Mouse (Mus musculus): Measurements from ENCODE around the gene Crispld2. TPM values are rescaled to one million over a fixed set of nuclear protein-coding genes. Genes with fewer than 3 reads are reported as not detected.

Gene Crispld2
- polyA plus RNA-seq, 1 experiment from 2014 or later = 9.2 TPM

DNA sequence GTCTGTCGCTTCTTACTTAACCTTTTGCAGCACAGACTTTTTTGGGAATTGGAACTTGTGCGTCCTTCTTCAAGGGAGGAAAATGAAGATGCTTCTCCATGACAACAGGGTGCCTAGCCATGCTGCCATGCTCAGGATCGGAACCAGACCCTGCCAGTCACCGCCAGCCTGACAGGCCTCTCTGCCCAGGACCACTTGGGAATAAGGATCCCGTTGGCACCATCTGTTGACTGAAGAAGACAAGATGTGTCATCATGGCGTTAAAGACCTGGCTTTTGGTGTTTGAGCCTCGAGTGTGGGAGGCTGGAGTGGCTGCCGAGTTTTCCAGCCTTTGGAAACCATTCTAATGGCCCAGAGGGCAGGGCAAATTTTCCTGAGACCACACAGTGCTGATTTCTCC, 45.4 kb downstream of the Crispld2 start:
- H3K4me2 ChIP-seq = no peak overlapping the region

DNA sequence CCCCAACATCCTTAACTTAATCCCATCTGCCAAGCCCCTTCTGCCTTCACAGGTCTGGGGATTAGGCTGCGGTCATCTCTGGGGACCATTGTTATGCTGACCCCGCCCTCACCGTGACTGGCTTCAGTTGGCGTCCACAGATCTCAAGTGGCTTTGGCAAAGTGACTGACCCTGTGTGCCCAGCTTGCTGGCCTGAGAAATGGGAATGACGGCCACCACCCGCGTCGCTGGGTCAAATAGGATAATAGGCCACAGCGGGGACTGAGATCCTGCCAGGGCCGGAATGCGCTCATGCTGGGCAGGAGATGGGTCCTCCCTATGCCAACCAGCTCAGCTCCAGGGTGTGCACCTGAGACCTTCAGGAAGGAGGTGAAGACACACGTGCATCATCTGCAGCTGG, 46.5 kb downstream of the Crispld2 start:
- no peak overlapping the region for H3K27ac ChIP-seq
- 85% methylated on average over 12 of the region's 12 CpGs for WGBS
- ATAC-seq (ENCODE audit: borderline replicate concordance, extremely low read depth, low FRiP score, low TSS enrichment) = no peak
- no peak overlapping the region for H3K4me2 ChIP-seq
- no peak overlapping the region for H3K4me3 ChIP-seq
- H3K36me3 ChIP-seq = no peaks in the 10 kb centered on the region
- H3K27me3 ChIP-seq = no peaks in the 10 kb centered on the region
- H3K9me3 ChIP-seq = no peaks in the 10 kb centered on the region
- H3K4me1 ChIP-seq = peaks cover 26% of the 10 kb centered on the region
- no peak overlapping the region for H3K9ac ChIP-seq

More for the DNA sequence above, 45.4 kb downstream of the Crispld2 start:
- Histone ChIP-seq H3K9ac (no peak overlapping the region), H3K4me3 (no peak overlapping the region), H3K27me3 (no peaks in the 10 kb centered on the region), H3K36me3 (no peaks in the 10 kb centered on the region), H3K4me1 (peaks cover 26% of the 10 kb centered on the region), H3K27ac (no peak overlapping the region), H3K9me3 (no peaks in the 10 kb centered on the region)
- no peak for ATAC-seq (ENCODE audit: borderline replicate concordance, extremely low read depth, low FRiP score, low TSS enrichment)
- 83% methylated on average over 8 of the region's 8 CpGs for WGBS

DNA sequence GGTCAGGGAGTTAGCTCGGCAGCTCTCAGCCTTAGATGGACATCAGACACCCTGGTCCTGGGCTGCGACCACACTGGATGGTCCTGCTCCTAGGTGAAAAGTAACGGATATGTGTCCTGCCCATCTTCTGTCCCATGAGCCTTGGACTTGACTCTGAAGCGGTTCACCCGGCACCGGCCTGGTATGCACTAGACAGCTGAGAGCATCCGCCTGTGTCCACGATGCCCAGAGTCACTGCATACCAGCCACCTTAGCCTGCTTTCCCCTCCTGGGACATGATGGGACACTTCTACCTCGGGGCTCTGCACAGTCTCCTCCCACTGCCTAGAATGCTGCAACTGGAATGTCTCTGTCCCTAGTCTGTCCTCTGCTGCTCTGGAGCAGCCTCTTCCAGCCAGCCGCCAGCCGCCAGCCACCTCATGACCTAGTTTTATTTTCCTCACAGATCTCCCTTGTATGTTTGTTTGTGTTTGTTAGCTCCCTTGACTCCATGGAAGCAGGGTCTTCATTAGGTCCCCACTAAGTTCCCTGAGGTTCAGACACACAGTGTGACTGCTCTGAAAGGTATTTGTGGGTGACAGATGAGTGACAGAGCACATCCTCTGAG, 47.2 kb downstream of the Crispld2 start:
- WGBS = 74% methylated on average over 11 of the region's 11 CpGs
- no peak overlapping the region for H3K4me2 ChIP-seq
- no peaks in the 10 kb centered on the region for H3K36me3 ChIP-seq
- H3K27me3 ChIP-seq = no peaks in the 10 kb centered on the region
- H3K9ac ChIP-seq = no peak overlapping the region
- ATAC-seq (ENCODE audit: borderline replicate concordance, extremely low read depth, low FRiP score, low TSS enrichment) = no peak
- no peaks in the 10 kb centered on the region for H3K9me3 ChIP-seq
- no peak overlapping the region for H3K27ac ChIP-seq
- no peak overlapping the region for H3K4me3 ChIP-seq
- peaks cover 25% of the 10 kb centered on the region for H3K4me1 ChIP-seq

DNA sequence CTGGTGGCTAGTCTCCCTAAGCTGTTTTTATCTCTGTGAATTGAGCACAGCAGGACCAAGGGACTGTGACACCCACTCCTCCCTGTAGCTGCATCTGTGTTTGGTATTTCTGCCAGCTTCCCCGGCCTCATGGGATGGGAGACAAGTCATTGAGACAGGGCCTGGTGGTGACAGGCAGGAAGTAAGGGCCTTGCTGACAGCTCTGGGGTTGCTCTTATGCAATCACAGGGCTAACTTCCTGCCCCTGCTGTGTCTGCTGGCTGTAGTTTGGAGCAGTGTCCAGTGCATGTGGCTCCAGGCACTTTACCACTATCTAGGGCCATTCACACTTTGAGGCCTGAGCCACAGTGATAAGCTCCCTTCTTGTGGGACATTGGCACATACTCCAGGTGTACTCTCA, 48.6 kb downstream of the Crispld2 start:
- Histone ChIP-seq H3K27me3 (no peaks in the 10 kb centered on the region), H3K36me3 (no peaks in the 10 kb centered on the region), H3K4me1 (peaks cover 25% of the 10 kb centered on the region), H3K9me3 (no peaks in the 10 kb centered on the region), H3K4me2 (no peak overlapping the region), H3K4me3 (no peak overlapping the region), H3K9ac (no peak overlapping the region), H3K27ac (0 out of 2 replicates have a peak overlapping the region, but pooled peaks have one; percentile 5)
- peak; percentile 64; the same call in 1 of the 2 replicates for ATAC-seq (ENCODE audit: borderline replicate concordance, extremely low read depth, low FRiP score, low TSS enrichment)
- 33% methylated on average over 1 of the region's 1 CpGs for WGBS

DNA sequence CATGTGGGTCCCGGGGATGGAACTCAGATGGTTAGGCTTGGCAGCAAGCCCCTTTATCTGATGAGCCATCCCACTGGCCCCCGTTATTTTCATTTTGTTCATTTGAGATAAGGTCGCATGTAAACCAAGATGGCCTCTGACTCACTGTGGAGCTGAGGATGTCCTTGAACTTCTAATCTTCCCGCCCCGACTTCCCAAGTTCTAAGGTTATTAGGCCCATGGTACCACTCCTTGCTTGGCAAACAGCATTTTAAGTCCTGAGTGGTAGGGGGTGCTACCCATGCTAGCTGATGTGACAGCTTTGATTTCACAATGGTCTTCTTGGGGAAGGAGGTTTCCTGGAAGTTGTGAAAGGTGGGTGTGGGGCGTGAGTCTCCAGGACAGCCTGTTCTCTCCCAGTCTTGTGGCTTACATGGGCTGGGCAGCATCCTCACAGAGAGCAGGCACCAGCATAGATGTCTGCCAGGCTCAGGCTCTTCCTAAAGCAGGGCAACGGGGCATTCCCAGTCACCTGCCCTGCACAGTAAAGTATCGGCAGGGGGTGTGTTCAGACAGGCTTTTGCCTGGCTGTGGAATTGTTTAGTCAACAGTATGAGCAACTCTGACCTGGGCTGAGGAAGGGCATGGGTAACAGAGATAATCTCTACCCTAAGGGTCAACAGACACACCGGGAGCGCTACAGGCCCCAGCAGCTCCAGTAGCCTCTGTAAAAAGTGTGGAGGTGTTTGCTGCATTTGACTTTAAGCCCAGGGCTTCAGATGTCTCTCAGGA, 50.5 kb downstream of the Crispld2 start:
- H3K27ac ChIP-seq = no peak overlapping the region
- ATAC-seq (ENCODE audit: borderline replicate concordance, extremely low read depth, low FRiP score, low TSS enrichment) = no peak
- no peaks in the 10 kb centered on the region for H3K9me3 ChIP-seq
- no peaks in the 10 kb centered on the region for H3K36me3 ChIP-seq
- H3K27me3 ChIP-seq = no peaks in the 10 kb centered on the region
- WGBS = 58% methylated on average over 10 of the region's 10 CpGs
- H3K4me3 ChIP-seq = no peak overlapping the region
- H3K4me1 ChIP-seq = peaks cover 32% of the 10 kb centered on the region
- no peak overlapping the region for H3K9ac ChIP-seq
- H3K4me2 ChIP-seq = no peak overlapping the region

DNA sequence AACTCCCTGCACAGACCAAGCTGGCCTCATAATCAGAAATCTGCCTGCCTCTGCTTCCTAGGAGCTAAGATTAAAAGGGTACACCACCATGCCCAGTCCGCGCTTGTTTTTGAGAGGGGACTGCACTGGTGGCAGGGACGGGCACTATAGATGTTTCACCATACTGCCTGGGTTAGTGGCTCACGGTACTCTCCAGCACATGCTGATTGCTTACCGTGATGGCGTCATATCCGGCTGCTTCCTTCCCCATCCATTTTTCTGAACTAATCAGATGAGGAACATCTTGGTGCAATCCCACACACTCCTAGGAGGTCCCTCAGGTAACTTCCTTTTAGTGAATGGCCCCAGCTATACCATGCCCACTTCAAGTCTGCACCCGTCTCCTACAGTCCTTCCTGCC, 52.7 kb downstream of the Crispld2 start:
- WGBS = 91% methylated on average over 8 of the region's 8 CpGs
- ATAC-seq (ENCODE audit: borderline replicate concordance, extremely low read depth, low FRiP score, low TSS enrichment) = no peak
- Histone ChIP-seq H3K4me2 (no peak overlapping the region), H3K9ac (no peak overlapping the region), H3K4me1 (peaks cover 24% of the 10 kb centered on the region), H3K4me3 (no peak overlapping the region), H3K27me3 (no peaks in the 10 kb centered on the region), H3K9me3 (no peaks in the 10 kb centered on the region), H3K36me3 (no peaks in the 10 kb centered on the region), H3K27ac (no peak overlapping the region)

DNA sequence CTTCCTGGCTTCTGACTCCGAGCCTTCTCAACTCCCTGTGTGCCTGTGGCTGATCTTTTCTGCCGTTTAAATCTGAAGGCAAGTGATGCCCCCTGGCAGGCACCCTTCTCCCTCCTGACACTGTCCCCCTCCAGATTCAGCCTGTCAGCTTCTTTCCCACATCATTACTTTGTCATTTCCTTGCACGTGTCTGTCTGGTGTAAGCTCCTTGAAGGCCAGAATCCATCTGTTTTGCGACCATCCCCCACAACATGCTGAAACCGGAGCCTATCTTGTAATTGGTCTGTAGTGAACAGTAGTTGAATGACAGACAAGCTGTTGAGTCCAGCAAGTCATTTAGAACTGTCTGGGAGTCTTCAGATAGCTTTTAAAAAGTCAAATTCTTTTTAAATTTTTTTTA, 53.2 kb downstream of the Crispld2 start:
- no peak overlapping the region for H3K4me3 ChIP-seq
- H3K27ac ChIP-seq = no peak overlapping the region
- no peaks in the 10 kb centered on the region for H3K9me3 ChIP-seq
- H3K36me3 ChIP-seq = no peaks in the 10 kb centered on the region
- no peaks in the 10 kb centered on the region for H3K27me3 ChIP-seq
- H3K4me1 ChIP-seq = peaks cover 22% of the 10 kb centered on the region
- WGBS = 37% methylated on average over 5 of the region's 5 CpGs
- no peak overlapping the region for H3K9ac ChIP-seq
- H3K4me2 ChIP-seq = no peak overlapping the region
- ATAC-seq (ENCODE audit: borderline replicate concordance, extremely low read depth, low FRiP score, low TSS enrichment) = no peak

DNA sequence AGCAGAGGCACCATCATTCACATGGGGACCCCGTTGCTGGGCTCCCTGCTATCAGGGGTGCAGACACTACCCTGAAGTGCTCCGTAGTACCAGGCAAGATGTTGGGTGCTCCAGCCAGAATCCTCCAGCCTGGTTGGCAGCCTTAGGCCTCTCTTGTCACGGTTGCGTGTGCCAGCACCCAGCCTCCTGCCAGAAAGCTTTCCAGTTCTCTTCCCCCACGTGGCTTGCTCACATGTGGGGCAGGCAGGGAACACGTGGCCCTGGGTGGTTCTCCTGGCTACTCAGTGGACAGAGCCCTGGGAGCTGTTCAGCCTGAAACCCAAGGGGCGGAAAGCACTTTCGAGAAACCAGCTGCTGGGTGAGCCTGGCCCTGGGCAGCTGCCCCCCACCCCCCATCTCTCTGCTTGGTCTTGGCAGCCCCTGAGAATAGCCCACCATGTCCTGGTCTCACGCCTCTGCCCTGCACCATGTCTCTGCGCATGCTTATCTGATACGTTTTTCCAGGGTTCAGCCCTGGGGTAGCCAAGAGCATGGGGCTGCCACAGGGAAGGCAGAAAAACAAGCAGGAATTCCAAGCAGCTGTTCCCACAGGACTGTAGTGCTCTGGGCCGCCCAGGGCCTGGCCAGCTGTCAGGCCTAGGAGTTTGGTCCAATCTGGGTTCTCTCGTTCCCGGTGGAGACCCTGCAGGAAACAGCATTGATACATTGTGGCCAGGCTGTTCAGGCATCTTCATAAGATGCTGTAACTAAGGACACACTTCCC, 54.2 kb downstream of the Crispld2 start:
- Histone ChIP-seq H3K4me2 (no peak overlapping the region), H3K4me1 (peaks cover 19% of the 10 kb centered on the region), H3K36me3 (no peaks in the 10 kb centered on the region), H3K27ac (peak overlapping the region; percentile 27), H3K27me3 (no peaks in the 10 kb centered on the region), H3K9ac (no peak overlapping the region), H3K4me3 (no peak overlapping the region), H3K9me3 (no peaks in the 10 kb centered on the region)
- peak; percentile 49; the same call in 1 of the 2 replicates for ATAC-seq (ENCODE audit: borderline replicate concordance, extremely low read depth, low FRiP score, low TSS enrichment)
- WGBS = 45% methylated on average over 14 of the region's 14 CpGs

DNA sequence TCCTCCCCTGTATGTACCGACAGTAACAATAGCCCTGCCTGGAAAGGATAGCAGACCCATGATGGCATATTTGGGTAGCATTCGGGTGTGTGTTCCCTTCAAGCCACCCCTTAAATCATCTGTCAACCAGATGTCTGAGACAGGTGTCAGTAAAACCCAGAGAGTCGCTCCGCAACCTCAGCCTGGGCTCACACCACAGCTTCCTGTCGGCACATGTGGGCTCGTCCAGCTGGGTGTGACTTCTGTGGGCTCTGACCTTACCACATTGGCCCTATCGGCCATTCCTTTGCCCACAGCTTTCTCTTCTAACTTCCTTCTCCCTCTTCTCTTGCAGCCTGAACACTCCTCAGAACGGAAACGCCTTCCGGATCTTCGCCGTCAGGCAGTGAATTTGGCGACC, 57.7 kb downstream of the Crispld2 start:
- H3K9ac ChIP-seq = no peak overlapping the region
- ATAC-seq (ENCODE audit: borderline replicate concordance, extremely low read depth, low FRiP score, low TSS enrichment) = no peak
- H3K36me3 ChIP-seq = no peaks in the 10 kb centered on the region
- no peak overlapping the region for H3K27ac ChIP-seq
- H3K4me1 ChIP-seq = peaks cover 19% of the 10 kb centered on the region
- no peaks in the 10 kb centered on the region for H3K9me3 ChIP-seq
- no peak overlapping the region for H3K4me3 ChIP-seq
- no peak overlapping the region for H3K4me2 ChIP-seq
- no peaks in the 10 kb centered on the region for H3K27me3 ChIP-seq
- WGBS = 84% methylated on average over 13 of the region's 13 CpGs

DNA sequence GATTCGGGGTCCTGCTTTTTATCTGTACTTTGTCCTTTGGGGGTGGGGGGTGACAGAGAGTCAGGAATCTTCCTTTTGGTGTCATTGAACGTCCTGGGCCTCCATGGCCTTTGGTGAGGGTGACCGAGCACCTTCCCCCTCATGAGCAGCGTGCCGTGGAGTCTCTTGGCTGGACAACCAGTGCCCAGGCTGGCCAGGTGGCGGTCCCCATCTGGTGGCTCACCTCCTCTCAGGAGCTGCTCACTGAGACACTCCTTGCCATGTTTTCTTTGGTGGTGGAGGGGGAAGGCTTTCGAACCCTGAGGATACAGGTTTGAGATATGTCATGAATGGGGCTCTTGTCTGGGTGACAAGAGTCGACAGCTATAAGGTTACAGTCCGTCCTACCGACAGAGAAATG, 58.1 kb downstream of the Crispld2 start:
- ATAC-seq (ENCODE audit: borderline replicate concordance, extremely low read depth, low FRiP score, low TSS enrichment) = no peak
- Histone ChIP-seq H3K4me3 (no peak overlapping the region), H3K4me1 (peaks cover 19% of the 10 kb centered on the region), H3K9ac (no peak overlapping the region), H3K36me3 (no peaks in the 10 kb centered on the region), H3K27ac (no peak overlapping the region), H3K27me3 (no peaks in the 10 kb centered on the region), H3K4me2 (no peak overlapping the region), H3K9me3 (no peaks in the 10 kb centered on the region)
- WGBS = 76% methylated on average over 10 of the region's 10 CpGs

DNA sequence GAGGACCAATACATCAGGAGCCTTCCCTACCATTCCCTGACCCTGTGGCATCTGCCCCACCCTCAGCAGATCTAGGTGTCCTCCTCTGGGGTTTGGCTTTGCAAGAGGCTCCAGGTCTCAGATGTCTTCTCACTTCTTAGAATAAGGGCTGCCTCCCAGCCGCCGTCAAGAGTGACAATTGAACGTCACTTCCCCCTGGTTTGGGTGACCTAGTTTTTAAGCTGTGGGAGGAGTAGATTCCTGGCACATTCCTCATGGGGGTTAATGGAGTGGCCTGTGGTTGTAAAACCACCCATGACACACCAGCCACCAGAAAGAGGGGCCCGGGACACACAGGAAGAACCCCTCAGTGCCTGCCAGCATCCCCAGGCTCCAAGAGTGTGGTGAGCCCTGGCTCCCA, 58.8 kb downstream of the Crispld2 start:
- Histone ChIP-seq H3K4me3 (no peak overlapping the region), H3K27me3 (no peaks in the 10 kb centered on the region), H3K27ac (no peak overlapping the region), H3K9ac (no peak overlapping the region), H3K4me1 (peaks cover 16% of the 10 kb centered on the region), H3K4me2 (no peak overlapping the region), H3K9me3 (no peaks in the 10 kb centered on the region), H3K36me3 (no peaks in the 10 kb centered on the region)
- ATAC-seq (ENCODE audit: borderline replicate concordance, extremely low read depth, low FRiP score, low TSS enrichment) = no peak; the same call in 1 of the 2 replicates
- 45% methylated on average over 4 of the region's 4 CpGs for WGBS

DNA sequence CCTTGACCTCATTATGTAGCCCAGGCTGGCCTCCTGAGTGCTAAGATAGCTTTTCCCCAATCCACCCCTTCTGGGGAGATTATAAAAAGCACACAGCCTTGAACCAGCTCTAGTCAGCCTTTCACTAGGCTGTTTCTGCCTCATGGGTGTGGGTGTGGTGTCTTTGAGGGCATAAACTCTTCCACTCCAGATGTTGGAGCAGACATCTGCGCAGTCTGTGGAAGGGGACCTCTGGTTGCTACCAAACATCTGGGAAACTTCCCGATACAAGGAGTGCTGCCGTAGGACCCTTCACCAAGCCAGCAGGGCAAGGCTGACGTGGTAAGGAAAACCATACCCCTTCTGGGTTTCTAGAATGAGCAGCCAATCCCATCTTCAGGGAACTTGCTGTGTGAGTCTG, 59.7 kb downstream of the Crispld2 start:
- Histone ChIP-seq H3K4me2 (no peak overlapping the region), H3K27ac (no peak overlapping the region), H3K27me3 (no peaks in the 10 kb centered on the region), H3K4me1 (0 out of 2 replicates have a peak, but pooled peaks cover 7% of the 10 kb centered on the region), H3K9me3 (no peaks in the 10 kb centered on the region), H3K4me3 (no peak overlapping the region), H3K36me3 (no peaks in the 10 kb centered on the region), H3K9ac (no peak overlapping the region)
- WGBS = 57% methylated on average over 4 of the region's 4 CpGs
- no peak for ATAC-seq (ENCODE audit: borderline replicate concordance, extremely low read depth, low FRiP score, low TSS enrichment)

Measured in lung, embryonic 15.5 days (tissue).